Mouse (Mus musculus): ENCODE measurements around the gene Dync2h1.
"Not testable (repeated sequence)": the region's sequence is repeated elsewhere in the genome, so short reads cannot be mapped to it uniquely, and the experiment has no call there.

Dync2h1 gene

DNA sequence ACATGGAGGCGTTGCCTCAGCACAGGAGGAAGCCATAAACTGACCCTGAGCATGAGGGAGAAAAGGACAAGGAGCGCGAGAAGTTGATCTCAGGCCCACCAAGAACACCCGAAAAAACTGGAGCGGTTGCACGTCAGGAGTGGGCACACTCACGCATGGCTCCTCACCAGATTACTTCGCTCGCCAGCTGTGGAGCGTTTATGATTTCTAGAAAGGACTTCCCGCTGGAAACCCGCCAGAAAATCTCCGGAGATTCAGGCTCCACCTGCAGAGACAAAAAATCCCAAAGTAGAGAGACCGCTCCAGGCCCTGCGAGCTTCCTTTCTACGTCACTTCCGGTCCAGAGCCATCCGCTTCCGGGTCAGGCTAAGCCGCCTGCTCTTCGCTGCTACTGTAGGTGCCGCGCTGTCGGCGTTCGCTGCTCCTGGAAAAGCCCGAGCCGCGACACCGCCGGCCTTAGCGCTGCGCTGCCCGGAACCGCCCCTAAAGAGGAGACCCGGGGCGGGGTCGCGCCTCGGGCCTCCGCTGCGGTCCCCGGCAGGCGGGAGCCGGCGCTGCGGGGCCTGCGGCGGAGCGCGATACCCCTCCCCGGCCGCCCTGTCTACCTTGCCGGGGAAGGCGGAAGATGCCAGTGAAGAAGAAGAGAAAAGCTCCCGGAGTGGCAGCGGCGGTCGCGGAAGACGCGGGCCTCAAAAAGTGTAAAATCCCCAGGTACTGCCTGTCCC is at the start of gene Dync2h1, which contains the start of gene Dcun1d5:
Dync2h1 (minus strand) TSS at position 275 of the 725 bp plus-strand sequence.
Dcun1d5 (plus strand) TSS at position 349 of the 725 bp plus-strand sequence.
- DNase-seq (ENCODE audit: low spot score in 2 of 2), result peak; percentile 86 to 91

DNA sequence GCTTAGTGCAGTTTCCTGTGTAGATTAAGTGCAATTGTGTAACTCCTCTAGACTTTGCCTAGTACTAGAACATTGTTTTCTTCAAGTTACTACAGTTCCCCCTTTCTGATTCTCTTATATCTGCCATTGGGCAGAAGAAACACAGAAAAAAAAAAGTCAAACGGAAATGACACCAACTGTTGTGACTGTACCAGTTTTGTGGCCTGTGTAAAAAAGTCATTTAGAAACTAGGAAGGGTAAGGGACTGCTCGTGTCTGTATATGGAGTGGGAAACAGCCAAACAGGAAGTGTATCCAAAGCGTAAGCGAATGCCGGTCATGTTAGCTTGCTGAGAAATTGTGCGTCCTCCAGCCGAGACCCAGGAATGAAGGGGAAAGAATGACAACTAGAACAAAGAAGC is 37.2 kb upstream of the Dync2h1 start:
- no peak for DNase-seq (ENCODE audit: low spot score in 2 of 2)

DNA sequence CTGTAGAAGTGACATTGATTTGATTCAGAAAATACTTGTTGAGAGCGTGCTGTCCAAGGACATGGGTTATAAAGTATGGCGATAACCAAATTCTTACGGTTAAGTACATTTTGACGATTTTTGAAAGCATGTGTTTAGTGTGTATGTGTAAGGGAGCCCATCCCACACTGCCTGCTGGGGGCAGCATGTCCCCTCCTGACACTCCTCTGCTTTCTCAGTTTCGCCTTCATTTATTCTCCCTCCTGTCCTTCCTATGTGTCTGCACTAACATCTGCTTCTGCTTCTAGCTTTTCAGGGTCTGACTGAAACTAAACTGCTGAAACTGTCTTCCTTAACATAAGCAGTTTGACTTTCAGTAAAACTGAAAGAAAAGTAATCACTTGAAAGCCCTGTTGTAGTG is 36.8 kb upstream of the Dync2h1 start:
- DNase-seq (ENCODE audit: low spot score in 2 of 2), result no peak

DNA sequence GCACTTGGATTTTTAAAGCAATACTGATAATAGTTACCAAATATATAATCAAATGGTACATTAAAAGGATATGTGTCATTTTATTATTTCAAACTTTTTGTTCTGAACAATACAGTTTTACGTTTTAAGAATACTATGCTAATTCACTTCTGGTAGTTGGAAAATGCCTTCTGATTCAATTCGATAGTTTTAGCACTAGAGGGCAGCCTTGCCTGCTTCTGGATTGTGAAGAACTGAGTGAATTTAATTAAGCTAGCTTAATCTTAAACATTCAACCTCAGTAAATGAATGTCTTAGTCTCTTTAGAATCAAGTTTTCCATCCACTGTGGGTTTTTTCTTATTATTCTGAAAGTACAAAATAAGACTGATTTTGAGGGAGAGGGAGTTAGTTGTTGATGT is 32.0 kb upstream of the Dync2h1 start:
- DNase-seq (ENCODE audit: low spot score in 2 of 2), result no peak

DNA sequence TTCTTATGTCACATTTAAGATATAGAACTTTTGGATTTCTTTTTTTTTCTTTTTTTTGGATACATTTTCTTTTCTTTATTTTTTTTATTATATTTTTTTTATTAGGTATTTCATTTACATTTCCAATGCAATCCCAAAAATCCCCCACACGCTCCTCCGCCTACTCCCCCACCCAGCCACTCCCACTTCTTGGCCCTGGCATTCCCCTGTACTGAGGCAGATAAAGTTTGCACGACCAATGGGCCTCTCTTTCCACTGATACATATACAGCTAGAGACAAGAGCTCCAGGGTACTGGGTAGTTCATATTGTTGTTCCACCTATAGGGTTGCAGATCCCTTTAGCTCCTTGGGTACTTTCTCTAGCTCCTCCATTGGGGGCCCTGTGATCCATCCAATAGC is 6.4 kb upstream of the Dync2h1 start:
- DNase-seq (ENCODE audit: low spot score in 2 of 2), result not testable (repeated sequence)

DNA sequence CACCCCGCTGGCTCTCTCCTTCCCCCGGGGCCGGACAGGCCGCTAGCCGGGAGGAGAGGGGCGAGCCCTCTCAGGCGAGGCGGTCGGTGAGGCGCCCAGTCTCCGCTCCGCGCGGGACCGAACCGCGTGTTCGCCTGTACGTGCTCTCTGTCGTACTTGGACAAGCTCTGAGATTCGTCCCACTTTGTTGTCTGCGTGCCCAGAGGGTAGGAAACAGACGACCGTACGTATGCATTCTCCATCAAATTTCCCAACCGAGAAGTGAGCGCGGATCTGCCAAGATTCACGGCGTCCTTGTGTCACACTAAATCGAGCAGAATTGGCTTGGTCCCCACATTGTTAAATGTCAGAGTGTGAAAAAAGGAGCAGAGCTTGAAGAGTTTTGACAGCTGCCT is 648 bp upstream of the Dync2h1 start:
- DNase-seq (ENCODE audit: low spot score in 2 of 2), result peak in 1 of 2 experiments; percentile 63

DNA sequence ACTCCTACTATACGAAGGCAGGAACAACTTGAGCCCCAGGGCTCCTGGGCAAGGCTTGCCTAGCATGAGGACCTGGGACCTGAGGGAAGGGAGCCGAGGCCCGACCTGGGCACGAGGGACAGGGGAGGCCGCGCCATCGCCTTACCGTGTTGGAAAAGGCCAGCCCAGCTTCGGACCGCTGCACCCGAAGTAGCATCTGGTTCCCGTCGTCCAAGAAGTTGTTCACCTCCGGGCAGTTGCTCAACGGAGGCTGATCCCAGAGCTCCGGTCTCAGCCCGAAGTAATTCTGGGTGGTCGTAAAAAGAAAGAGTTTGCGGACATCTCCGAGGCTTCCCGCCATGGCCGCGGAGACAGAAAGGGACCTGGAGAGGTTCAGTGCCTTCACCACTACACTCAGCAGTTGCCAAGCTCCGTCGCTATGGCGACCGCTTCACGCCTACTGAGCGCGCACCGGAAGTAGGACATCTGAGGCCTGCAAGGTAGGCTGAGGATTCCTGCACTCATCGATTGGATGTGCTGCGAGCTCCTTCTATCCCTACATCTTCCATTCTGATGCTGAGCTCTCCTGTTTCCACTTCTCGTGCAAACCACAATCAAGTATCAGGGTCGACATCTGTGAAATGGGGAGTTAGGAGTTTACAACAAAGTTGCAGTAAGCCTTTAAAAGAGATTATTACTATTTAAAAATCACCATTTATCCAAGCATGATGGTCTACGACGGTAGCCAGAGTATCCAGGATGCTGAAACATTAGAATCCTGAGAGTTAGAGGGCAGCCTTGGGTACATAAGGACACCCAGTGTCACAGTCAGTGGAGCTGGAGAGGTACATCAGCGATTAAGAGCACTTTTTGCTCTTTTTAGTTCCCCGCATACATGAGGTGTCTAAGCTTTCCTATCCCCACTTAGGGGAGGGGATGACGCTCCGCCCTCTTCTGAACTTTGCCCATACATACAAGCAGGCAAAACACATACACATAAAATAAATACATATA is 7.3 kb downstream of the Dync2h1 start:
- DNase-seq (ENCODE audit: low spot score in 2 of 2), result peak; percentile 75 to 80

DNA sequence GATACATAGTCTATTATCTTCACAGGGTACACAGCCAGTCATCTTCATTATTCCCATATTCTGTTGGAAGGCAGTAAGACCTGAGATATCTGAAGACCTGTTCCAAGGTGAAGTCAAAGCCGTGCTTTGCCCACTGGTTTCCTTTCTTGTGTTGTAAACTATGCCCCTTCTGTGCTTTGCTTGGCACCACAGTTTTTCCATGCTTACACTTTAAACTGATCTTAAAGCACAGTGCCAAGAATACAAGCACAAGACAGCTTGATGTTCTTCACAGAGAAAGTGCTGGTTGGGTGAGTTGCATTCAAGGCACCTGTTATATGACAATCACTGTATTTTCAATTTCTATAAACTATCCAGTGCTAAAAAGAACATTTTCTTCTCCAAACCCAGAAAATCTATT is 10.5 kb downstream of the Dync2h1 start:
- no peak for DNase-seq (ENCODE audit: low spot score in 2 of 2)

DNA sequence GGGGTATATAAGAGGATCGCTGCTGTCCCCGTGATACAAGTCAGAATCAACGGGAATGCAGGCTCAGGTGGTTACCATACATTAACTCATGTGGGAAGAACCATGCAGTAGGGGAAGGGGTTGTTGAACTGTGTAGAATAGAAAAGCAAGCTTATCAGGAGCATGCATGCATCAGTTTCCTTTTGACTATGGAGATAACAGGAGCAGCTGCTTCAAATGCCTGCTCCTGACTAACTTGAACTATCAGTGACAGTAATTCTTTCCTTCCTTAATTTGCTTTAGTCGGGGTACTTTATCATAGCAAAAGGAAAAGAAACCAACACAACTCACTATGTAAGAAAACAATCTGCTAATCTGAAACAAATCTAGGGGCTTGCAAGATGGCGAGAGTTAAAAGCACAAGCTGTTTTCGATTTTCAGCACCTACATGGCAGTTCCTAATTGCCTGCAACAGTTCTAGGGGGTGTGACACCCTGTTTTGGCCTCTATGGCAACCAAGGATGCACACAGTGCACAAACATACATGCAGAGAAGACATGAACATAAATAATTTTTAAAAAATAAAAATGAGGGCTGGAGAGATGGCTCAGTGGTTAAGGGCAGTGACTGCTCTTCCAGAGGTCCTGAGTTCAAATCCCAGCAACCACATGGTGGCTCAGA is 16.8 kb downstream of the Dync2h1 start:
- DNase-seq (ENCODE audit: low spot score in 2 of 2), result no peak

DNA sequence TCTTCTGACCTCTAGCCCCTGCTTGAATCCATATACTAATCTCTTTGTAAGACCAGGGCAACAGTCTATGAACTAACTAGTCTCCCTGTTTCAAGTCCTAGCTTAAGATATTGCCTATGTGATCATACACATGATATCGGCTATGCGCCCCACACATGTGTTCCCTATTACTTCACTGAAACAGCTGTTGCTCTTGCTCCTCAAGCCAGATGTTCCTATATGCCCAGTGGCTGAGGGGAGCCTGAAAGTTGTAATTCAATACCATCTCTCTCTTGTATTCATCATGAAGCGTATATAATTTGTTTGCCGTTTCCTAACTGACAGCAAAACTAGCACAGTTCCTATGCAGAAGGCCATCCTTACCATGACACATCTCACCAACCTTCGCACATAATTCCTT is 23.6 kb downstream of the Dync2h1 start:
- no peak for DNase-seq (ENCODE audit: low spot score in 2 of 2)

DNA sequence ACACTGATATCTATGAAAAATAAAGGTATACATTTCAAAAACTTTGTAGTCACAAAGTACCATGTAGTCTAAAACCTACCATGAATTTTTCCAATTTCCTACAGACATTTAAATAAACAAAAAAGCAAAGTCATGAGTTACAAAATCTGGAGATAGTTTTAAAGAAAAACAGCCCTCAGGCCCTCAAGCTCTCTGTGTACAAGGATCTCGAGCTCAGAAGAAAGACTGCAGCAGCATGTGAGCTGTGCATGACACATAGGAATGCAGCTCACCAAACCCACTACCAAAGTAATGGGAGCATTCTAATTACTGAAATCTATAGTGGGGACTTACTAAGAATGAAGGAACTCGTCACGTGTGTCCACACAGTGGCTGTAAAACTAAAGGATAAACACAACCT is 24.5 kb downstream of the Dync2h1 start:
- no peak for DNase-seq (ENCODE audit: low spot score in 2 of 2)

DNA sequence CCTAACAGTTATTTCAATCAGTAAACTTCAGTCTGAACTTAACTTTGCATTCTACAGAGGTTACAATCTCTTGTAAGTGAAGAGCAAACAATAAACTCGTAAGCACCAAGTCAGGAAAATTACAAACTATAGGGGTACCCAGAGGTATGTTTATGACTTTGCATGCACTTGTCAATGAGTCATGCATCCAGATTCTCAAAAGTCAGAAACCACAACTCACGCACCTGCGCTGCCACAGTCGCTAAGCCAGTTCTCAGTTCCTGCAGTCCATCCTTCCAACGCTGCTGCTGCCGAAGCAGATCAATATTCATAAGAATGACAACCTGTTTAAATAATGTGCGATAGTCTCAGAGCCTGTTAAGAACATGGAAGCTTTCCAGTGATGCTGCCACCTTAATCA is 25.6 kb downstream of the Dync2h1 start:
- no peak for DNase-seq (ENCODE audit: low spot score in 2 of 2)

DNA sequence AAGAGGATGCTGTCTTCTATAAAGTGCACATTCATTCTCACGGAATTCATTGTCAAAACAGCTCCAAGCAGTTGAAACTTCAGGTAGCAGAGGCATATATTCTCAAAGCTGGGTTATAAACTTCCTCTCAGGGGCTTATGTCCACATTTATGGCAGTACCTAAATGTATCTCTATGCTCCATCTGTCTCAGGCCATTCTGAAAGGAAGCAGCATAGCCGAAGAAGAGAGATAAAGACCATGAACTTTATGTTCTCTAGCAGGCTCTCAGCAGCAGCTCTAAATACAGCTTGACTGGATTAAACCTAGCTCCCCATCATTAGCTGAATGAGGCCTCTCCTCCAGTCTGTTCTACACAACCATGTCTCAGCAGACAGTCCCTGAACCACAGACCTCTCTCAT is 29.9 kb downstream of the Dync2h1 start:
- no peak for DNase-seq (ENCODE audit: low spot score in 2 of 2)

DNA sequence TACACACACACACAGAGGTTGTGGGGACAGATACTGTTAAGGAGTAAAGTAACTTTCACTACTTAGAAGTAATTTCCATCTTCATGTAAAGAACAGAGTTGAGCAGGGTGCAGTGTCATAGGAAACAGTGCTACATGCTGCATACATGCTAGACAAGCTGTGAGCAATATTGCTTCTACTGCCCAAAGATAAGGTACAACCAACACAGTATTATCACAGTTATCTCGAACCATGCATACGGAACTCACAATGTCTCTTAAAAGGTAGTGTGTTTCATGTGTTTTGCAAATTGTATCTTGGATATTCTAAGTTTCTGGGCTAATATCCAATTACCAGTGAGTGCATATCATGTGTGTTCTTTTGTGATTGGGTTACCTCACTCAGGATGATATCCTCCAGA is 61.4 kb downstream of the Dync2h1 start:
- no peak for DNase-seq (ENCODE audit: low spot score in 2 of 2)

DNA sequence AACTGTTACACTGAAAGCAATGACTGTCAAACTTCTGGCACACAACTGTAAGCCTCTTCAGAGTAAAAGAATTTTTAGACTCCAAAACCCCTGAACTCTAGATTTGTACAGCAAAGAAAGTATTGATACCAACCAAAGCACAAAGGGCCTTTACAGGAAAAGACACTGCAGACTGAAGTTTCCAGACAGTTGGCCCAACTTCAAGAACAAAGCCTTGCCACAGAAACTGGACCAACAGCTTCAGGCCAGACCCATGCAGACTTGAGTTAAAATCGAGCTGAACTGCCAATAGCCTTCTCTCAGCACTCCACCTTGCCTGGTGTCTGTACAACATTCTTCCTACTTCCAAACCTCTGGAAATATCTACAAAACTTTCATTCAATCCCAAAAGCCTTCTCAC is 74.1 kb downstream of the Dync2h1 start:
- DNase-seq (ENCODE audit: low spot score in 2 of 2), result no peak

DNA sequence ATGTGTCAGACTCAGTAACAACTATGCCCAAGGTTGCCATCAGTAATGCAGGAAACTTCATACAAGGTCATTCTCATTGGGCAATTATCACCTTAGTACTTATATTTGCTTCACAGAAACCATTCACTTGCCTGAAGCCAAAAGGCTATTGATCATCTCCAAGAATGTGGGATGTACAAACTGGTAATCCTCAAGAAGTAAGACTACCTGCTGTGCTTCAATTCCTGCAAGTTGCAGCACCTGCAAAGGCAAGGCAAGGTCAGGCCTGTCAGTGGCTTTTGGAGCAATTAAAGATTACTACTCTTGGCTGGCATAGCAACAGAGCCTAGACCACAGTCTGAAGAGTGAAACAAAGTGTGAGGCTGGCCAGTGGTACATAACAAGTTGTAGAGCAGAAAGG is 82.9 kb downstream of the Dync2h1 start:
- DNase-seq (ENCODE audit: low spot score in 2 of 2), result no peak

DNA sequence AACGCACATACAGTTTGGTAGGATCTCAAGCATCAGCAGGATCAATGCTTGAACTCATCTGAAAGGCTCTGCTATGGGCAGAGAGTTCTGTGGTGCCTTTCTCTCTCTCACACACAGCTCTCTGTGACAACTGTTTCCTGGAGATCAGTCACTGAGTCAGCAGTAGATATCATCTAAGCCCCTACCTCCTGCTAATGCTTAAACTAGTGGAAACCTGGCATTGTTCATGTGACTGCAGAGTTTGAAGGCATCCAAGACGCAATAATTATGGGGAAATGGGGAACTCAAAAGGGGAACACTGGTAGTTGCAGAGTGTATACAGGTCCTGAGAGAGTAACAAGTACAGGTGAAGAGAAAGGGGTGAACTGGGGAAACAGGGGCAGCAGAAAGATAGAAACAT is 109.6 kb downstream of the Dync2h1 start:
- DNase-seq (ENCODE audit: low spot score in 2 of 2), result no peak

DNA sequence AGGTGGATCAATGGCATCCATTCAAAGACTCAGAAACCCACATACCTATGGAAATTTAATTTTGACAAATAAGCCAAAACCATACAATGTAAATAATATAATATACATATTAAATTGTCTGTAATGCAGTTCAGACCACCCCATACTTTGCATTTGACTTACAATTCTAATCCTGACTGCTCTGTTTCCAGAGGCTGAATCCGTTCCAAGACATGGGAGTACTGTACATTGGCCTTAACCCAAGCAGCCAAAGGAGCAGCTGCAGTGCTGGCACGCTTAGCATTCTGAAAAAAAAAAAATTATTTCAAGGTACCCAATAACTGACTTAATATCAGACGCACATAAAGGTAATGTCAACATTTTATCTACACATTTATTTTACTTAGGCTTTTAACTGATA is 113.4 kb downstream of the Dync2h1 start:
- no peak for DNase-seq (ENCODE audit: low spot score in 2 of 2)

DNA sequence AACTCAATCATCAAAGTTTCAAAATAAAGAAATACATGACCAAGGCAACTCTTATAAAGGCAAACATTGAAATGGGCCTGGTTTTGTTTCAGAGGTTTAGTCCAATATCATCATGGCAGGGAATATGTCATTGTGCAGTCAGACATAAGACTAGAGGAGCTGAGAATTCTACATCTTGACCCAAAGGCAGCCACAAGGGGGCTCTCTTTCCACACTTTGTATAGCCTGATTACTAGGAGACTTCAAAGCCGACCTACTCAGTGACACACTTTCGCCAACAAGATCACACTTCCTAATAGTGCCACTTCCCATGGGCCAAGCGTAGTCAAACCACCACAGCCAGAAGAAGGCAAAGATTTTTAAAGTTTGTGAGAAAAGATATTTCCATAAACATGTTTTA is 133.7 kb downstream of the Dync2h1 start:
- DNase-seq (ENCODE audit: low spot score in 2 of 2), result no peak

DNA sequence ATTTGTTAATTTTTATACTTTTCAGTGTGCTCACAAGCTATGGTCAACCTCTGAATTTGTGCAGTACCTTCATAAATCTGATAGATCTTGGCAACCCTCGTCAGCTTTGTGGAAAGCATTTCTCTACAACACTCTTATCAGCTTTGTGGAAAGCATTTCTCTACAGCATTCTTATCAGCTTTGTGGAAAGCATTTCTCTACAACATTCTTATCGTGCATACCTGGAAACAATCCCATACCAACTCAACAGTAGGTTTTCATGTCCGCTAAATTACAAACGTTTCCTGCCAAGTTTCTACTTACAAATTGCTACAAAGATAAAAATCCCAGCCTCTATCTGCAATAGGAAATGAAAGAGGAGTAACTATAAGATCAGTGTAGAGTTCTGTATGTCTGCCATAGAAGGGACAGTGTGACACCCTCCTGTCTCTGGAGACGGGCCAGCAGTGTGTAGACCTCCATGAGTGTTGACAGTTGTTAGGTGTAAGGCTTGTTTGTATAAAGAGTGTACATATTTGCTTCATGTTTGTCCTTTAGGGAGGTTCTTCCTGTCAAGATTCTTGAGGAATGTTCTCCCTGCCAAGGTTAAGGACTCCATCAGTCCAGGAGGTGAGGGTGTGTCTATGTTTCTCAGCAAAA is 141.5 kb downstream of the Dync2h1 start:
- DNase-seq (ENCODE audit: low spot score in 2 of 2), result no peak

DNA sequence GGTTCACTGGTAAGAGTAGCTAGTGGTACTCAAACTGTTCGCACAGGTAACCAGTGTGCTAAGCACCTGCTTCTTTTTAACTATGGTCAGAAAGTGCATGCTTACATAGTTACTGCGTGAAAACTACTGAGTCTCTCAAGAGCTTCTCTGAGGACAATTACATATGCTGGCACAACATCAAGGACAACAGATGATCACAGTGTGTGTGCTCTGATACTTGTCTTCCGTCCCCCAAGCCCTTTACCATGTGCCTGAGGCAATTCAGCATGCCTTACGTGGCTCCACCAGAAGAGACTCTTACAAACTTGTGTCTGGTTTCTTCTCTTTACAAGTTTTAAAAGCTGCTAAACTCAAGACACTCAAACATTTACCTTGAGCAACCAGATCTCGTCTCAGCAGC is 143.0 kb downstream of the Dync2h1 start:
- DNase-seq (ENCODE audit: low spot score in 2 of 2), result no peak

DNA sequence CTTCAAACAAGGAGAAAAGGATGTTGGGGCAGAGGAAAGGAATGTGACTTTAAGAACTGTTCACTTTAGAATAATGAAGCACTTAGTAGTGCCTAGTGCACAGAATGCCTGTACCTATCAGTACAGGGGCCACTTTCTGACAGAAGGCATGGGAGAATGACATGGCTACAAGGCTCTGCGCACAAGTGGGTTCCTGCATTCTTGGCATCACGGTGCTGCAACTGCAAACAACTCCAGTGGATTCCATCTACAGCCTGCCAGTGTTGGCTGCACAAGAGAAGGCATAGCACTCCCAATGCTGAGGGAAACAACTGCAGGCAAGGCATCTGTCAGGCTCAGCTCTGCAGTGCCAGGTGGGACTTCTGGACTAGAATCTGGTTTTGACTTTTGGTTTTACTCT is 151.7 kb downstream of the Dync2h1 start:
- no peak for DNase-seq (ENCODE audit: low spot score in 2 of 2)

Measured in urinary bladder, adult 18-20 months (tissue).